Mouse (Mus musculus) cerebellum, postnatal 36 days (tissue): ENCODE data around the gene Kptn.

Experiments used
- DNase-seq, 2 experiments: peaks; one replicate each; pipeline ENCODE4 v3.0.0; 2021 to 2022; ENCODE audit warnings: mixed read lengths in 2 of 2

The Kptn gene

GRCm38 (mm10) chr7:16161302-16161701 is 41.6 kb downstream of the Kptn start:
- no peak for DNase-seq

DNA sequence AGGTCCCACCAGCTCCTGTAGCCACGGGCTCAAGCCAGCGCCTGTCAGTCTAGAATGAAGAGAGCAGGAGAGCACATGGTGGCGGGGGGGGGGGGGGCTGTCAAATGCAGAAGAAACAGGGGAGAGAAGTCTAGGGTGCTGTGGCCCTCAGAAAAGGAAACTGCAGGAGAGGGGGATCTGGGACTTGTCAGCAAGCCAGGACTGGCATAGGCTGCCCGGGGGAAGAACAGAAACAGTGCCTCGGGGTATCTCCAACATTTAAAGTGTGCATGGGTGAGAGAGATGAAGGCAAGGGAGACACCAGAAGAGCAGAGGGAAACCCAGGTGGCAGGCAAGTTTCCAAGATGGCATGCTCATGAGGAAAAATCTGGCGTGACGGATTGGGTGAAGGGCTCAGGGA is 42.3 kb downstream of the Kptn start:
- no peak for DNase-seq

- peak in 1 of 2 experiments; percentile 57 for DNase-seq
Measured at GRCm38 (mm10) chr7:16172141-16172581, 52.5 kb downstream of the Kptn start.

DNA sequence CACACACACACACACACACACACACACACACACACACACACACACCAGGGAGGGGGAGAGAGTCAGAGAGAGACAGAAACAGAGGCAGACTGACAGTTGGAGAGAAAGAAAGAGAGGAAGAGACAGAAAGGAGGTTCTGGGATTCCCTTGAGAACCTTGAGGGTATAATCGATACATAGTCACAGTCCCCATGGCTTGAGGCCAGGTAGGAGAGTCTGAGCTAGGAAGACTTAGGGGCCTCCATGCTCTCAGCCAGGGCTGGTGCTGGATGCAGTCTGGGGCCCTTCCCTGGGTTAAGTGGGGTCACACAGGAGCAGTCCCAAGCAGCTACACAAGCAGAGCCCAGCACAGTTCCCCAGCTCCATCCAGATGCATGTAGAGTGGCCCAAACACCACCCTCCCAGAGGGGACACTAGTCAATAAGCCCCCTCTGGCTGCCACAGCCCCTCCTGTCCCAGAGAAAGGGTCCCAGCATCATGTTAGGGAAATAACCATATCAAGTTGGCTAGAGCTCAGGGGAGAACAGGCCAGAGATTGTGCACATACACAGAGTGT is 53.0 kb downstream of the Kptn start:
- DNase-seq = no peak

- no peak for DNase-seq
Measured at GRCm38 (mm10) chr7:16173146-16173545, 53.5 kb downstream of the Kptn start.

DNA sequence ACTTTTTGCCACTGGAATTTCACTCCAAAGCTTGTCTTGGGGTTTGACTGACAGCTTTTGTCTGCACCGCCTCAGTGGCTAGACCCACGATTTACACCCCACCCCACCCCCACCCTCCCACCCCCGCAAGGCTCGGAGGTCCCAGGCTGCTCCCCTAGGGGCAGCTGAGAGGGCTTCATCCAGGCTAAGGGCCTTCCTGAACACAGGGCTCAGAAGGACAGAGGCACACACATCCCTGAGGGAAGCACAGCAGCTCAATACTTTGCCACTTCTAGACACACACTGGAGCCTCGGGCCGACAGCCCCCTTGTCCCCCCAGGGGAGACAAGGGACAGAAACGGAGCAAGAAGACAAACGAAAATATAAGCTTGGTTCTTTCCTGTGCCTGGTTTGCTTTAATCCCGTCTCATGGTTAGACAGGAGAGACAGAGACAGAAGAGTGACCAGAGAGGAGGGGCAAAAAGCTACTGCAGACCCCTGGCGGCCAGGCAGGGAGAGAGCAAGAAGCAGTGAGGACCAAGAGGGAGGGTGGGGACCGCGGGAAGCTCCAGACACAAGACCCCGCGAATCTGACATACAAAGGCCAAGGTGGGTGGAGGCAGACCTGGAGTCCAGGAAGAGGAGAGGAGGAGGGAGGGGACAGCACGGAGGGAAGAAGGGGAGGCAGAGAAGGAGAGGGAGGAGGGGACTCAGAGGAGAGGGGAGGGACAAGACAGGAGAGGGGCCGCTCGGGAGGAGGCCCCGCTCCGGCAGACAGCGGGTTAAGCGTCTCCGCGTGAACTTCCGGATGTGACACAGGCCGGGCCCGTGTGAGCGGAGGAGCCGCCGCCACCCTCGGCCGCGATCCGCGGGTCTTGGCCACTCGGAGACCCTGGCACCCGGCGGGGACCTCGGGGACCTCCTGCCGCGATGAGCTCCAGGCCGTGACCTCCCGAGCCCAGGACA is 55.2 kb downstream of the Kptn start, which contains the start of gene Meis3:
Meis3 (plus strand) TSS at position 494 of the 945 bp plus-strand sequence.
- peak; percentile 54 to 61 for DNase-seq

DNA sequence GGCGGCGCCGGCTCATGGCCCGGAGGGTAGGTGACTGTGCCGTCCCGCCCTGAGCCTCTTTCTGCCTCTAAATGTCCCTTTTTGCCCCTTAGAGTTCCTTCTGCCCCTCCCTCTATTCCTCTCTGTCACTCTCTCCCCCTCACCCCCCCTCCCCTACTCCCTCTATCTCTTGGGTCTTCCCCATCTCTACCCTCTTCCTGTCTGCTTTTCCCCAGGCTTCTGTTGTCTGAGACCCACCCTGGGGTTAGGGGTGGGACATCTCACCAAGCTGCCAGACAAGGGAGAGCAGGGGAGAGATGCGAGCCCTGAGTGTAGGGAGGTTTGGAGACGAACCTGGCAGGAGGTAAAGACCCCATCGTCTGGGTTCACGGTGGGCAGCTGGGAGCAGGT is 55.8 kb downstream of the Kptn start:
- DNase-seq = no peak
